Mouse (Mus musculus) neural tube, embryonic 13.5 days (tissue): ENCODE data around the gene Gpc3. TPM values are rescaled to one million over a fixed set of nuclear protein-coding genes. Genes with fewer than 3 reads are reported as not detected.

Source experiments
- ATAC-seq: fragments of 200-750 bp; cut with Nextera tagmentation; 2 replicates; pipeline ENCODE4 v1.8.0; 2017; ENCODE audit warnings: low read depth, mild to moderate bottlenecking, moderate TSS enrichment, moderate library complexity
- H3K27ac ChIP-seq: fragments of 300-500 bp; sonication (generic); replicated peaks from 2 replicates; pipeline ENCODE4 v1.5.1; 2015; ENCODE audit warnings: moderate library complexity, mild to moderate bottlenecking, inconsistent platforms
- H3K27me3 ChIP-seq: fragments of 300-500 bp; sonication (generic); 2 replicates; pipeline ENCODE4 v1.6.1; 2015; ENCODE audit warnings: mild to moderate bottlenecking, inconsistent platforms
- H3K36me3 ChIP-seq: fragments of 300-500 bp; sonication (generic); 2 replicates; pipeline ENCODE4 v1.6.1; 2015; ENCODE audit warnings: mild to moderate bottlenecking, inconsistent platforms
- H3K4me1 ChIP-seq: fragments of 300-500 bp; sonication (generic); replicated peaks from 2 replicates; pipeline ENCODE4 v1.6.1; 2015; ENCODE audit warnings: inconsistent platforms
- H3K4me2 ChIP-seq: fragments of 300-500 bp; sonication (generic); 2 replicates; pipeline ENCODE4 v1.6.1; 2015; ENCODE audit warnings: inconsistent platforms, mild to moderate bottlenecking, moderate library complexity
- H3K4me3 ChIP-seq: fragments of 300-500 bp; sonication (generic); 2 replicates; pipeline ENCODE4 v1.5.1; 2015; ENCODE audit warnings: mild to moderate bottlenecking, inconsistent platforms
- H3K9ac ChIP-seq: fragments of 300-500 bp; sonication (generic); 2 replicates; pipeline ENCODE4 v1.6.1; 2015; ENCODE audit warnings: moderate library complexity, mild to moderate bottlenecking, inconsistent platforms
- H3K9me3 ChIP-seq: fragments of 300-500 bp; sonication (generic); 2 replicates; pipeline ENCODE4 v1.6.1; 2016; ENCODE audit warnings: inconsistent platforms
- WGBS: fragments of 180-500 bp; shearing (Covaris S2); methylation state at CpG from one replicate; pipeline ENCODE4 v1.1.7; 2015; 5-methylcytosine and 5-hydroxymethylcytosine counted together
- polyA plus RNA-seq: library from polyadenylated mRNA; unstranded; fragments of >200 nt; fragmentation: Nextera tagmentation; extraction: Ambion mirVana; gene quantifications from 2 replicates; pipeline ENCODE4 v1.2.1, GENCODE M21; 2015

Gpc3 gene
- polyA plus RNA-seq, 1 experiment from 2014 or later = 136 TPM

GRCm38 (mm10) chrX:52617813-52618212, 4.1 kb upstream of the Gpc3 start:
- Histone ChIP-seq H3K4me1 (peaks cover 8% of the 10 kb centered on the region; the same call in 1 of the 2 replicates), H3K27ac (no peak overlapping the region), H3K27me3 (peaks cover 22% of the 10 kb centered on the region), H3K9me3 (no peaks in the 10 kb centered on the region), H3K36me3 (no peaks in the 10 kb centered on the region), H3K4me2 (no peak overlapping the region), H3K9ac (no peak overlapping the region), H3K4me3 (no peak overlapping the region)
- WGBS = 46% methylated on average over 3 of the region's 3 CpGs
- no peak for ATAC-seq

- Histone ChIP-seq H3K36me3 (no peaks in the 10 kb centered on the region), H3K9ac (no peak overlapping the region), H3K4me3 (no peak overlapping the region), H3K4me2 (no peak overlapping the region), H3K4me1 (peaks cover 14% of the 10 kb centered on the region; the same call in 1 of the 2 replicates), H3K27me3 (peaks cover 31% of the 10 kb centered on the region), H3K27ac (no peak overlapping the region), H3K9me3 (no peaks in the 10 kb centered on the region)
- WGBS = 60% methylated on average over 5 of the region's 5 CpGs
- no peak for ATAC-seq
Measured at GRCm38 (mm10) chrX:52616152-52616551, 2.4 kb upstream of the Gpc3 start.

- H3K4me1 ChIP-seq = peaks cover 14% of the 10 kb centered on the region; the same call in 1 of the 2 replicates
- peak; percentile 96 for ATAC-seq
- WGBS = 16% methylated on average over 22 of the region's 23 CpGs
- H3K27ac ChIP-seq = no peak overlapping the region
- peak overlapping the region; percentile 47 for H3K4me3 ChIP-seq
- H3K4me2 ChIP-seq = peak overlapping the region; percentile 73
- peak overlapping the region; percentile 49; the same call in 1 of the 2 replicates for H3K9ac ChIP-seq
- no peaks in the 10 kb centered on the region for H3K36me3 ChIP-seq
- H3K9me3 ChIP-seq = no peaks in the 10 kb centered on the region
- peaks cover 47% of the 10 kb centered on the region for H3K27me3 ChIP-seq
Measured at GRCm38 (mm10) chrX:52614031-52614381, 256 bp upstream of the Gpc3 start.

- no peak for ATAC-seq
- Histone ChIP-seq H3K36me3 (no peaks in the 10 kb centered on the region), H3K4me2 (peak overlapping the region; percentile 73), H3K27ac (no peak overlapping the region), H3K4me1 (peaks cover 14% of the 10 kb centered on the region; the same call in 1 of the 2 replicates), H3K27me3 (peaks cover 47% of the 10 kb centered on the region), H3K9me3 (no peaks in the 10 kb centered on the region), H3K9ac (peak overlapping the region; percentile 58; the same call in 1 of the 2 replicates), H3K4me3 (peak overlapping the region; percentile 47)
- WGBS = 16% methylated on average over 12 of the region's 12 CpGs
Measured at GRCm38 (mm10) chrX:52612806-52613205, 944 bp downstream of the Gpc3 start.

- Histone ChIP-seq H3K27me3 (peaks cover 44% of the 10 kb centered on the region), H3K27ac (no peak overlapping the region)
- no peak for ATAC-seq
Measured at GRCm38 (mm10) chrX:52611987-52612670, 1.6 kb downstream of the Gpc3 start.

GRCm38 (mm10) chrX:52611541-52611940, 2.2 kb downstream of the Gpc3 start:
- Histone ChIP-seq H3K36me3 (no peaks in the 10 kb centered on the region), H3K4me3 (peak overlapping the region; percentile 47), H3K27ac (no peak overlapping the region), H3K27me3 (peaks cover 38% of the 10 kb centered on the region), H3K4me2 (peak overlapping the region; percentile 73), H3K9ac (no peak overlapping the region), H3K4me1 (peaks cover 14% of the 10 kb centered on the region; the same call in 1 of the 2 replicates), H3K9me3 (no peaks in the 10 kb centered on the region)
- ATAC-seq = no peak
- 28% methylated on average over 2 of the region's 6 CpGs for WGBS

More at GRCm38 (mm10) chrX:52611987-52612670, 1.6 kb downstream of the Gpc3 start:
- Histone ChIP-seq H3K4me3 (peak overlapping the region; percentile 47), H3K9me3 (no peaks in the 10 kb centered on the region), H3K9ac (peak overlapping the region; percentile 38; the same call in 1 of the 2 replicates), H3K4me1 (peaks cover 14% of the 10 kb centered on the region; the same call in 1 of the 2 replicates), H3K36me3 (no peaks in the 10 kb centered on the region), H3K4me2 (peak overlapping the region; percentile 73)
- 20% methylated on average over 28 of the region's 28 CpGs for WGBS

GRCm38 (mm10) chrX:52603143-52603542, 10.6 kb downstream of the Gpc3 start:
- WGBS = 73% methylated on average over 4 of the region's 4 CpGs
- no peak overlapping the region for H3K27ac ChIP-seq
- H3K27me3 ChIP-seq = no peaks in the 10 kb centered on the region
- no peaks in the 10 kb centered on the region for H3K4me1 ChIP-seq
- ATAC-seq = no peak
- H3K36me3 ChIP-seq = no peaks in the 10 kb centered on the region
- no peak overlapping the region for H3K4me2 ChIP-seq
- no peak overlapping the region for H3K4me3 ChIP-seq
- H3K9me3 ChIP-seq = no peaks in the 10 kb centered on the region
- no peak overlapping the region for H3K9ac ChIP-seq

- Histone ChIP-seq H3K4me3 (no peak overlapping the region), H3K27me3 (no peaks in the 10 kb centered on the region), H3K36me3 (no peaks in the 10 kb centered on the region), H3K9ac (no peak overlapping the region), H3K9me3 (no peaks in the 10 kb centered on the region), H3K4me2 (no peak overlapping the region), H3K4me1 (no peaks in the 10 kb centered on the region), H3K27ac (no peak overlapping the region)
- 69% methylated on average over 1 of the region's 1 CpGs for WGBS
- no peak for ATAC-seq
Measured at GRCm38 (mm10) chrX:52599246-52599645, 14.5 kb downstream of the Gpc3 start.

GRCm38 (mm10) chrX:52587671-52588070, 26.1 kb downstream of the Gpc3 start:
- Histone ChIP-seq H3K36me3 (no peaks in the 10 kb centered on the region), H3K27me3 (no peaks in the 10 kb centered on the region), H3K27ac (no peak overlapping the region), H3K9me3 (no peaks in the 10 kb centered on the region), H3K4me2 (no peak overlapping the region), H3K9ac (no peak overlapping the region), H3K4me3 (no peak overlapping the region), H3K4me1 (no peaks in the 10 kb centered on the region)
- no peak for ATAC-seq

GRCm38 (mm10) chrX:52559995-52560394, 53.8 kb downstream of the Gpc3 start:
- no peak overlapping the region for H3K9ac ChIP-seq
- 78% methylated on average over 4 of the region's 4 CpGs for WGBS

GRCm38 (mm10) chrX:52558526-52558925, 55.2 kb downstream of the Gpc3 start:
- Histone ChIP-seq H3K27ac (no peak overlapping the region), H3K9ac (no peak overlapping the region), H3K36me3 (no peaks in the 10 kb centered on the region), H3K4me1 (no peaks in the 10 kb centered on the region), H3K4me3 (no peak overlapping the region), H3K4me2 (no peak overlapping the region), H3K9me3 (no peaks in the 10 kb centered on the region), H3K27me3 (no peaks in the 10 kb centered on the region)
- no peak for ATAC-seq
- WGBS = 43% methylated on average over 5 of the region's 5 CpGs

More at GRCm38 (mm10) chrX:52559995-52560394, 53.8 kb downstream of the Gpc3 start:
- Histone ChIP-seq H3K9me3 (no peaks in the 10 kb centered on the region), H3K36me3 (no peaks in the 10 kb centered on the region), H3K27ac (no peak overlapping the region), H3K4me3 (no peak overlapping the region), H3K27me3 (no peaks in the 10 kb centered on the region), H3K4me2 (no peak overlapping the region), H3K4me1 (no peaks in the 10 kb centered on the region)
- no peak for ATAC-seq

GRCm38 (mm10) chrX:52557489-52557888, 56.3 kb downstream of the Gpc3 start:
- no peaks in the 10 kb centered on the region for H3K9me3 ChIP-seq
- no peak overlapping the region for H3K4me3 ChIP-seq
- H3K9ac ChIP-seq = no peak overlapping the region
- no peak overlapping the region for H3K4me2 ChIP-seq
- no peaks in the 10 kb centered on the region for H3K27me3 ChIP-seq
- no peaks in the 10 kb centered on the region for H3K36me3 ChIP-seq
- WGBS = 84% methylated on average over 6 of the region's 6 CpGs
- no peaks in the 10 kb centered on the region for H3K4me1 ChIP-seq
- no peak overlapping the region for H3K27ac ChIP-seq
- no peak for ATAC-seq

GRCm38 (mm10) chrX:52551296-52551695, 62.5 kb downstream of the Gpc3 start:
- H3K36me3 ChIP-seq = no peaks in the 10 kb centered on the region
- no peaks in the 10 kb centered on the region for H3K9me3 ChIP-seq
- no peak overlapping the region for H3K9ac ChIP-seq
- no peak for ATAC-seq
- no peak overlapping the region for H3K4me2 ChIP-seq
- H3K4me3 ChIP-seq = no peak overlapping the region
- no peaks in the 10 kb centered on the region; the same call in 1 of the 2 replicates for H3K27me3 ChIP-seq
- whole genome bisulfite sequencing = 37% methylated on average over 1 of the region's 1 CpGs
- H3K27ac ChIP-seq = no peak overlapping the region
- no peaks in the 10 kb centered on the region for H3K4me1 ChIP-seq
